ENCODE assay signal across 49 mouse cellular contexts in genomic region chrX:139778886-139779285, GRCm38 (mm10). TPM values are rescaled to one million over a fixed set of nuclear protein-coding genes. Genes with fewer than 3 reads are reported as not detected.
"Had no signal": no experiment of that assay in that cellular context is flagged by ENCODE, and none has a peak within 500 bp of the region (broad histone marks: within the 10 kb centered on the region; RNA-seq: fewer than 3 reads in every experiment).

No protein-coding gene starts in this region.

- DNase-seq: heart, adult 2 months; heart, postnatal 10 days; heart, postnatal 36 days; heart, postnatal 4 days; kidney, adult 11 months; kidney, adult 18-20 months; kidney, adult 8-10 months; kidney, adult 9 months; kidney, postnatal 10 days; kidney, postnatal 14 days; kidney, postnatal 25 days; kidney, postnatal 36 days; kidney, postnatal 4 days; layer of hippocampus, adult 9-11 months; layer of hippocampus, postnatal 36 days had no signal

- H3K4me2 ChIP-seq: heart, embryonic 11.5 days; heart, embryonic 12.5 days; heart, embryonic 13.5 days; heart, embryonic 15.5 days; hindbrain, embryonic 12.5 days; hindbrain, embryonic 13.5 days; hindbrain, embryonic 14.5 days; hindbrain, embryonic 15.5 days; intestine, embryonic 15.5 days; kidney, embryonic 15.5 days had no signal

- H3K9me3 ChIP-seq: heart, embryonic 10.5 days; heart, embryonic 12.5 days; heart, embryonic 13.5 days; heart, embryonic 15.5 days; hindbrain, embryonic 10.5 days; hindbrain, embryonic 12.5 days; hindbrain, embryonic 13.5 days; hindbrain, embryonic 15.5 days; intestine, embryonic 15.5 days; kidney, embryonic 15.5 days had no signal

- H3K27me3 ChIP-seq: heart, embryonic 13.5 days; heart, embryonic 15.5 days had no signal

- H3K9ac ChIP-seq: heart, embryonic 12.5 days; heart, embryonic 13.5 days; heart, embryonic 15.5 days; hindbrain, embryonic 12.5 days; hindbrain, embryonic 13.5 days; hindbrain, embryonic 14.5 days; hindbrain, embryonic 15.5 days; intestine, embryonic 15.5 days; kidney, embryonic 15.5 days had no signal

- H3K27ac ChIP-seq: heart, adult 2 months; heart, embryonic 10.5 days; heart, embryonic 13.5 days; heart, embryonic 15.5 days; hindbrain, embryonic 10.5 days; hindbrain, embryonic 12.5 days; hindbrain, embryonic 13.5 days; hindbrain, embryonic 14.5 days; hindbrain, embryonic 15.5 days; hindbrain, postnatal 0 days; intestine, embryonic 15.5 days; kidney, embryonic 15.5 days; kidney, postnatal 0 days; layer of hippocampus, adult 2 months had no signal

- H3K4me1 ChIP-seq: hindbrain, embryonic 12.5 days; hindbrain, embryonic 15.5 days; intestine, embryonic 15.5 days; kidney, embryonic 15.5 days had no signal

- H3K36me3 ChIP-seq: heart, embryonic 10.5 days; heart, embryonic 12.5 days; heart, embryonic 13.5 days; heart, embryonic 15.5 days; hindbrain, embryonic 10.5 days; hindbrain, embryonic 12.5 days; hindbrain, embryonic 13.5 days; hindbrain, embryonic 15.5 days; intestine, embryonic 15.5 days; kidney, embryonic 15.5 days had no signal

- H3K4me3 ChIP-seq: heart, adult 2 months; heart, embryonic 10.5 days; heart, embryonic 12.5 days; heart, embryonic 13.5 days; heart, embryonic 15.5 days; hindbrain, embryonic 10.5 days; hindbrain, embryonic 12.5 days; hindbrain, embryonic 13.5 days; hindbrain, embryonic 15.5 days; intestine, embryonic 15.5 days; kidney, embryonic 15.5 days; layer of hippocampus, adult 2 months had no signal

- ATAC-seq: hindbrain, embryonic 16.5 days; hindbrain, postnatal 0 days; inflammation-experienced regulatory T-cells, adult 6 months; intestine, embryonic 15.5 days; intestine, embryonic 16.5 days; intestine, postnatal 0 days had no signal

RNA-seq across cellular contexts. Expression of gene Ripply1, which starts 3.3 kb away (rescaled TPM):
- total RNA-seq: heart, adult 2 months; heart, adult 8-10 months; heart, postnatal 10 days; heart, postnatal 14 days; heart, postnatal 25 days; heart, postnatal 36 days; heart, postnatal 4 days; hematopoietic stem cell, adult 5-6 weeks; hindbrain, postnatal 0 days; layer of hippocampus, adult 18-20 months; layer of hippocampus, adult 2 months; layer of hippocampus, adult 8-10 months; layer of hippocampus, postnatal 10 days; layer of hippocampus, postnatal 14 days; layer of hippocampus, postnatal 25 days; layer of hippocampus, postnatal 36 days had no signal
- polyA plus RNA-seq: heart, adult 2 months; heart, embryonic 10.5 days; heart, embryonic 11.5 days; heart, embryonic 12.5 days; heart, embryonic 13.5 days; heart, embryonic 14.5 days; heart, embryonic 15.5 days; heart, embryonic 16.5 days; heart, postnatal 0 days; hindbrain, embryonic 11.5 days; hindbrain, embryonic 12.5 days; hindbrain, embryonic 13.5 days; hindbrain, embryonic 14.5 days; hindbrain, embryonic 15.5 days; hindbrain, embryonic 16.5 days; hindbrain, postnatal 0 days; inflammation-experienced regulatory T-cells, adult 6 months; intestine, embryonic 14.5 days; intestine, embryonic 15.5 days; intestine, embryonic 16.5 days; intestine, postnatal 0 days; kidney, embryonic 15.5 days; kidney, embryonic 16.5 days; kidney, postnatal 0 days had no signal

RNA-seq across cellular contexts. Expression of gene Cldn2, which starts 21.7 kb away (rescaled TPM):
- total RNA-seq: heart, adult 2 months; heart, adult 8-10 months; heart, postnatal 14 days; heart, postnatal 25 days; heart, postnatal 36 days; heart, postnatal 4 days; hematopoietic stem cell, adult 5-6 weeks had no signal
- polyA plus RNA-seq: heart, embryonic 11.5 days; heart, embryonic 14.5 days; heart, postnatal 0 days; inflammation-experienced regulatory T-cells, adult 6 months had no signal
